Mouse (Mus musculus): ENCODE results near the gene Shox2.

DNA sequence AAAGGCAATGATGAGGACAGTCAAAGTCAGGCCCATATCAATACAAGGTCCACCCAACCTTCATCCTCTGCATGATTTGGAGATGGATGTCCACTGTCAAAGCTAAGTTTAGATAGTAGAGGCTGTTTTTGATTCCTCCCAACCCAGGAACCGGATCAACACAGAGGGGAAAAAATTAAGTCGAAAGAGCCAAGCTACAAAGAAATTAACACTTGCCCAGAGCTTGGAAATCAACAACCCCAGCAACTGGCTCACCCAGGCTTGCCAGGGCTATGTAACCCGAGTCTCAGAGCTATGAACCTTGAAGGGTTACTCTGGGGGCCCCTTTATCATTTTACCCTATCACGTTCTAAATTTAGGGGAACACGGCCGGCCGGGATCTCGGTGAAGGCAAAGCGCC, 2.1 kb downstream of the Shox2 start:
- TF ChIP-seq CTCF (IDR thresholded peaks at IDR 0.05; ENCODE audit: low read depth, low read length), result no peak
- TF ChIP-seq TAL1 (conservative IDR thresholded peaks at IDR 0.05; ENCODE audit: low read depth, low read length), result no peak
- TF ChIP-seq GATA1 (IDR thresholded peaks at IDR 0.05; ENCODE audit: borderline replicate concordance, low read length), result no peak
- TF ChIP-seq GATA2 (IDR thresholded peaks at IDR 0.05; ENCODE audit: borderline replicate concordance, low read depth, low read length), result no peak
- no peak for TF ChIP-seq POLR2AphosphoS5 (IDR thresholded peaks at IDR 0.05; ENCODE audit: insufficient replicate concordance, low read depth, low read length)
